Mouse (Mus musculus) myocyte (in vitro differentiated cells): ENCODE measurements around the gene Knstrn. TPM values are rescaled to one million over a fixed set of nuclear protein-coding genes. Genes with fewer than 3 reads are reported as not detected.

Source experiments
- H3K27me3 ChIP-seq: one replicate; pipeline ENCODE4 v1.6.1; 2011; ENCODE audit not compliant: control insufficient read depth, insufficient read depth, insufficient read length
- H3K36me3 ChIP-seq: one replicate; pipeline ENCODE4 v1.6.1; 2011; ENCODE audit not compliant: control insufficient read depth, insufficient read depth
- H3K4me2 ChIP-seq: one replicate; pipeline ENCODE4 v1.6.1; 2011; ENCODE audit warnings: low read depth, control low read depth
- H3K4me3 ChIP-seq: one replicate; pipeline ENCODE4 v1.5.1; 2011; ENCODE audit warnings: mild to moderate bottlenecking, control low read depth, moderate library complexity
- H3K79me2 ChIP-seq: one replicate; pipeline ENCODE4 v1.6.1; 2011; ENCODE audit not compliant: control insufficient read depth, insufficient read depth
- H3ac ChIP-seq: one replicate; pipeline ENCODE4 v1.6.1; 2011; ENCODE audit not compliant: control insufficient read depth, insufficient read length
- CEBPB ChIP-seq: IDR thresholded peaks from 2 replicates; pipeline ENCODE4 v1.6.1; 2011; ENCODE audit warnings: mild to moderate bottlenecking, moderate library complexity; ENCODE audit not compliant: poor library complexity, insufficient read depth, severe bottlenecking
- E2F4 ChIP-seq: IDR thresholded peaks from one replicate; pipeline ENCODE4 v1.6.1; 2011; ENCODE audit warnings: mild to moderate bottlenecking, control low read depth, moderate library complexity; ENCODE audit not compliant: insufficient read depth
- MAX ChIP-seq: IDR thresholded peaks from one replicate; pipeline ENCODE4 v1.6.1; 2011; ENCODE audit warnings: low read depth, mild to moderate bottlenecking, control low read depth
- MYOD1 ChIP-seq, 3 experiments: IDR thresholded peaks; one replicate each; pipeline ENCODE4 v1.6.1; 2011; ENCODE audit warnings: control low read depth in 2 of 3, low read depth in 2 of 3, mild to moderate bottlenecking in 2 of 3, moderate library complexity in 1 of 3; ENCODE audit not compliant: insufficient read length in 2 of 3, control insufficient read depth in 1 of 3
- MYOG ChIP-seq, 3 experiments: IDR thresholded peaks; one replicate each; pipeline ENCODE4 v1.6.1; 2011; ENCODE audit warnings: control low read depth in 2 of 3, low read depth in 2 of 3, mild to moderate bottlenecking in 2 of 3; ENCODE audit not compliant: insufficient read length in 2 of 3, control insufficient read depth in 1 of 3, insufficient read depth in 1 of 3
- POLR2A ChIP-seq: IDR thresholded peaks from one replicate; pipeline ENCODE4 v1.6.1; 2011; ENCODE audit warnings: low read depth, mild to moderate bottlenecking, control low read depth, moderate library complexity; ENCODE audit not compliant: insufficient read length
- POLR2AphosphoS2 ChIP-seq: IDR thresholded peaks from one replicate; pipeline ENCODE4 v1.6.1; 2011; ENCODE audit warnings: low read depth, control low read depth; ENCODE audit not compliant: insufficient read length
- REST ChIP-seq: IDR thresholded peaks from one replicate; pipeline ENCODE4 v1.6.1; 2011; ENCODE audit warnings: mild to moderate bottlenecking, control low read depth, moderate library complexity; ENCODE audit not compliant: insufficient read depth, insufficient read length
- SRF ChIP-seq: IDR thresholded peaks from one replicate; pipeline ENCODE4 v1.6.1; 2011; ENCODE audit warnings: low read depth; ENCODE audit not compliant: control insufficient read depth, insufficient read length
- TCF12 ChIP-seq: IDR thresholded peaks from one replicate; pipeline ENCODE4 v1.6.1; 2011; ENCODE audit warnings: mild to moderate bottlenecking, control low read depth; ENCODE audit not compliant: poor library complexity, insufficient read depth, severe bottlenecking
- TCF3 ChIP-seq: IDR thresholded peaks from one replicate; pipeline ENCODE4 v1.6.1; 2011; ENCODE audit warnings: low read depth, control low read depth; ENCODE audit not compliant: insufficient read length
- USF1 ChIP-seq: IDR thresholded peaks from one replicate; pipeline ENCODE4 v1.6.1; 2011; ENCODE audit warnings: low read depth, mild to moderate bottlenecking, control low read depth, moderate library complexity
- polyA plus RNA-seq: library from polyadenylated mRNA; unstranded; fragments of >200 nt; fragmentation: generic; extraction: Trizol; gene quantifications from one replicate; pipeline ENCODE4 v1.2.1, GENCODE M21; 2012; ENCODE audit warnings: missing spikeins

The Knstrn gene
- polyA plus RNA-seq, 1 experiment: 42.2 TPM

DNA sequence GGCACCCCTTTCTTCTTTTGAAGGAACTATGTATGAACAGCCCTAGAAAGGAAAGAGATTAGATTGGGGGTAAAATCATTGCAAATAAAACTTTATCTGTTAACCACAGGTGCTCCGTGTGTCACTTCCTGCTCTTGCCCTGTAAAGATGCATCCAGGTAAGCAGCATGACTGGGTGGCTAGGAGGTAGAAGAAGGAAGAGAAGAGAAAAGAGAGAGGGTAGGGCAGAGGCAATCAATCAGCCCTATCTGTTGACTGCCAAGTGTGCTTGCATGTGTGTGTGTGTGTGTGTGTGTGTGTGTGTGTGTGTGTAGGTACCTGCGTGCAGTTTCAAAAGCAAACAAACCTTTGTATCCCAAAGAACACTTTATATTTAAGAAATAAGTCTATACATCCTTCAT lies 39.3 kb upstream of the Knstrn start:
- Histone ChIP-seq H3K4me3 (no peak overlapping the region), H3K27me3 (no peaks in the 10 kb centered on the region), H3K4me2 (no peak overlapping the region), H3K36me3 (no peaks in the 10 kb centered on the region), H3ac (no peak overlapping the region), H3K79me2 (no peaks in the 10 kb centered on the region)
- TF ChIP-seq TCF12 (no peak), POLR2A (no peak), USF1 (no peak), REST (no peak), SRF (no peak), POLR2AphosphoS2 (no peak), CEBPB (no peak), MAX (no peak), MYOD1 (IDR thresholded peaks at IDR 0.05; ENCODE audit: control insufficient read depth in 1 of 3, insufficient read length in 2 of 3, low read depth in 2 of 3) (no peak), MYOG (IDR thresholded peaks at IDR 0.05; ENCODE audit: control insufficient read depth in 1 of 3, insufficient read depth in 1 of 3, insufficient read length in 2 of 3, low read depth in 2 of 3) (no peak), E2F4 (no peak), TCF3 (no peak)

DNA sequence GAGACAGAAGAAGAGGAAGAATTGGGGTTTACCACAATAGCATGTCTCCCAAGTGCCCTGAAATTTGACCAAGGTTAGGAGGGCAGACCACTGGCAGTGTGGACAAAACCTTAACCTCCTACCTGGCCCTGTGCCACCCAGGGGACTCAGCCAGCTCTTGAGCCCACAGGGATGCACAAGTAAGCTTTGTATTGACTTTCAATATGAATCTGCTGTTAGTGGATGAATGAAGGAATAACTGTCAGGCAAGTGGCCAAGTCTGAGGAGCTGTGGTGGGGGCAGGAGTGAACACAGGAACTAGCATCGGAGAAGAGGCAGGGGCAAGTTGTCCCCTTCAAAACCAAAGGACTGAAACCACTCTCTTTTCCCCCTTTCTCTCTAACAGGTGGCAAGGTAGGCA lies 38.4 kb upstream of the Knstrn start:
- Histone ChIP-seq H3K79me2 (no peaks in the 10 kb centered on the region), H3K4me2 (no peak overlapping the region), H3ac (no peak overlapping the region), H3K36me3 (no peaks in the 10 kb centered on the region), H3K27me3 (no peaks in the 10 kb centered on the region), H3K4me3 (no peak overlapping the region)
- TF ChIP-seq E2F4: no peak
- no peak for TF ChIP-seq TCF12
- no peak for TF ChIP-seq MAX
- no peak for TF ChIP-seq TCF3
- no peak for TF ChIP-seq POLR2AphosphoS2

DNA sequence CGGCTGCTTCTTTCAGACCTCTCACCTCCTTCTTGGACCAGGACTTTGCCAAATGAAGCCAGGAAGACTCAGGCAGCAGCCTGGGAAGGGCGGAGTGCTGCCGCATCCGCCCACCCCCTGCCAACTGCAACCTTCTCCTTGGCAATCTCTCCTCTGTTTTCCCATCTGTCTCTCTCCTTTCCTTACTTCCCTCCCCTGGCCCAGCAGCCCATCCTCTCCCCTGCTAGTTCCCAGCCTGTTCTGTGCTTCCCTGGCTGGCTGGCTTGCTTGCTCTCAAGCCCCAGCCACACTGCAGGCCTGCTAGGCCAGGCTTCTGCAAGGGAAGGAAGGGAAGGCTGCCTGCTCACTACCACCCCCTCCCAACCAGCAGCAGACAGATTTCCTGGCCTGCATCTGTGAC lies 38.0 kb upstream of the Knstrn start:
- no peak overlapping the region for H3K4me3 ChIP-seq
- H3K27me3 ChIP-seq: no peaks in the 10 kb centered on the region
- no peaks in the 10 kb centered on the region for H3K36me3 ChIP-seq
- no peak overlapping the region for H3ac ChIP-seq
- H3K79me2 ChIP-seq: no peaks in the 10 kb centered on the region
- no peak overlapping the region for H3K4me2 ChIP-seq
- TF ChIP-seq CEBPB (no peak), SRF (no peak), MYOD1 (IDR thresholded peaks at IDR 0.05; ENCODE audit: control insufficient read depth in 1 of 3, insufficient read length in 2 of 3, low read depth in 2 of 3) (peak in 1 of 3 experiments; percentile 57), TCF3 (no peak), MYOG (IDR thresholded peaks at IDR 0.05; ENCODE audit: control insufficient read depth in 1 of 3, insufficient read depth in 1 of 3, insufficient read length in 2 of 3, low read depth in 2 of 3) (no peak), USF1 (no peak)

DNA sequence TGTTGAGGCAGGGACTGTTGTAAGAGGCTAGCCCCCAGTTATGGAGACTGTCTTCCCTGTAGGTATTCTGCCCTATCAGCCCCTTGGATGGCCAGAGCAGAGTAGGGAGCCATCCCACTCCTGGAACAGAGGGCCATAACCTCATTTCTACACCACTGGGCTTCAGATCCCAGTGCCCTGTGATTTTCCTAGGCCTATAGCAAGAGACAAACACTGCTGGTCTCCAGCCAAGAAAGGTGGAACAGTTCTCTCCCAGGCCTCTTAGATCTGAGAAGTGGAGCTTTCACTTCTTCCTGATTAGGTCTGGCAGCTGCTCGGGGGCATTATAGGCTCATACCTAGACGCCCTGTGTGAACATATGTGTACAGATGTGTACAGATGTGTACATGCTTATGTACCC lies 37.5 kb upstream of the Knstrn start:
- H3K36me3 ChIP-seq: no peaks in the 10 kb centered on the region
- TF ChIP-seq SRF (no peak), POLR2A (no peak), TCF12 (no peak), POLR2AphosphoS2 (no peak), E2F4 (no peak), MYOG (IDR thresholded peaks at IDR 0.05; ENCODE audit: control insufficient read depth in 1 of 3, insufficient read depth in 1 of 3, insufficient read length in 2 of 3, low read depth in 2 of 3) (no peak), REST (no peak), CEBPB (no peak), MAX (no peak), TCF3 (no peak)
- H3K4me3 ChIP-seq: no peak overlapping the region
- no peaks in the 10 kb centered on the region for H3K79me2 ChIP-seq
- no peak overlapping the region for H3K4me2 ChIP-seq
- no peaks in the 10 kb centered on the region for H3K27me3 ChIP-seq
- no peak overlapping the region for H3ac ChIP-seq

DNA sequence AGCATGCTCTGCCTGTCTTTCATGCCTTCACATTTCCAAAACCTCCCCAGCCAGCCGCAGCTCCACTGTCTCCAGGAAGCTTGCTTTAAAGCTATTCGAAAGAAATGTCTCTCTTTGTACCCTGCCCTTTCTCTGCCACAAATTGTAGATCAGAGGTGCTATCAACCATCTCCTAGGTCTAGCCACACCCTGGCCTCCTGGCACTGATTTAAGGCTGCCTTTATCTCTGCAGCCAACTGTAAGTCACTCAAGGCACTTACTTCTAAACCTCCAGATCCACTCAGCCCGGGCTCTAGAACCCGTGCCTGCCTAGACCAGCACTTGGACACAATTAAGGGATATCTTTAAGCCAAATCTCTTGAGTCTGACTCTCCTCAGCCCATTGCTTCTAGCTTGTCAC lies 35.4 kb upstream of the Knstrn start:
- H3K4me2 ChIP-seq: no peak overlapping the region
- H3K4me3 ChIP-seq: no peak overlapping the region
- H3K27me3 ChIP-seq: no peaks in the 10 kb centered on the region
- TF ChIP-seq E2F4: no peak
- no peak for TF ChIP-seq CEBPB
- no peak for TF ChIP-seq MYOG (IDR thresholded peaks at IDR 0.05; ENCODE audit: control insufficient read depth in 1 of 3, insufficient read depth in 1 of 3, insufficient read length in 2 of 3, low read depth in 2 of 3)
- no peak for TF ChIP-seq TCF12
- no peak for TF ChIP-seq POLR2AphosphoS2
- no peak for TF ChIP-seq POLR2A
- no peak for TF ChIP-seq SRF
- no peak for TF ChIP-seq TCF3
- no peak for TF ChIP-seq REST
- TF ChIP-seq MYOD1 (IDR thresholded peaks at IDR 0.05; ENCODE audit: control insufficient read depth in 1 of 3, insufficient read length in 2 of 3, low read depth in 2 of 3): no peak
- TF ChIP-seq MAX: no peak
- TF ChIP-seq USF1: no peak
- no peaks in the 10 kb centered on the region for H3K36me3 ChIP-seq
- H3K79me2 ChIP-seq: no peaks in the 10 kb centered on the region
- H3ac ChIP-seq: no peak overlapping the region
